Mouse (Mus musculus) testis, adult 2 months (tissue): Measurements from ENCODE around the gene Slamf6. TPM values are rescaled to one million over a fixed set of nuclear protein-coding genes. Genes with fewer than 3 reads are reported as not detected.
"Not testable (repeated sequence)": the region's sequence is repeated elsewhere in the genome, so short reads cannot be mapped to it uniquely, and the experiment has no call there.

Source experiments
- H3K27ac ChIP-seq: fragments of 200-500 bp; 2 replicates; pipeline ENCODE4 v1.5.1; 2012; ENCODE audit warnings: low read depth, low read length; ENCODE audit not compliant: control insufficient read depth, insufficient read depth
- H3K27me3 ChIP-seq: fragments of 200-500 bp; 2 replicates; pipeline ENCODE4 v1.6.1; 2012; ENCODE audit warnings: mild to moderate bottlenecking, low read length, moderate library complexity; ENCODE audit not compliant: control insufficient read depth, insufficient read depth
- H3K36me3 ChIP-seq: fragments of 200-500 bp; 2 replicates; pipeline ENCODE4 v1.6.1; 2012; ENCODE audit warnings: mild to moderate bottlenecking, low read length; ENCODE audit not compliant: control insufficient read depth, insufficient read depth
- H3K4me1 ChIP-seq: fragments of 200-500 bp; 2 replicates; pipeline ENCODE4 v1.6.1; 2012; ENCODE audit warnings: low read length; ENCODE audit not compliant: control insufficient read depth, insufficient read depth
- H3K4me3 ChIP-seq: fragments of 200-500 bp; 2 replicates; pipeline ENCODE4 v1.5.1; 2012; ENCODE audit warnings: low read depth, mild to moderate bottlenecking, low read length, moderate library complexity, mixed read lengths; ENCODE audit not compliant: control insufficient read depth
- CTCF ChIP-seq: fragments of 200-500 bp; IDR thresholded peaks from 2 replicates; pipeline ENCODE4 v1.5.1; 2012; ENCODE audit warnings: low read depth, mild to moderate bottlenecking, inconsistent platforms, low read length, moderate library complexity; ENCODE audit not compliant: control insufficient read depth, insufficient read depth, insufficient replicate concordance
- POLR2A ChIP-seq: fragments of 200-500 bp; IDR thresholded peaks from 2 replicates; pipeline ENCODE4 v1.6.1; 2012; ENCODE audit warnings: low read depth, mild to moderate bottlenecking, inconsistent platforms, low read length, moderate library complexity; ENCODE audit not compliant: control insufficient read depth
- polyA plus RNA-seq: library from polyadenylated mRNA; depleted of rRNA; stranded (reverse); fragments of >200 nt; gene quantifications from 2 replicates; pipeline ENCODE4 v1.2.3, GENCODE M21; 2012; rRNA removed

The Slamf6 gene
- 0.02 TPM in 1 of 2 replicates, not detected in the other for polyA plus RNA-seq

DNA sequence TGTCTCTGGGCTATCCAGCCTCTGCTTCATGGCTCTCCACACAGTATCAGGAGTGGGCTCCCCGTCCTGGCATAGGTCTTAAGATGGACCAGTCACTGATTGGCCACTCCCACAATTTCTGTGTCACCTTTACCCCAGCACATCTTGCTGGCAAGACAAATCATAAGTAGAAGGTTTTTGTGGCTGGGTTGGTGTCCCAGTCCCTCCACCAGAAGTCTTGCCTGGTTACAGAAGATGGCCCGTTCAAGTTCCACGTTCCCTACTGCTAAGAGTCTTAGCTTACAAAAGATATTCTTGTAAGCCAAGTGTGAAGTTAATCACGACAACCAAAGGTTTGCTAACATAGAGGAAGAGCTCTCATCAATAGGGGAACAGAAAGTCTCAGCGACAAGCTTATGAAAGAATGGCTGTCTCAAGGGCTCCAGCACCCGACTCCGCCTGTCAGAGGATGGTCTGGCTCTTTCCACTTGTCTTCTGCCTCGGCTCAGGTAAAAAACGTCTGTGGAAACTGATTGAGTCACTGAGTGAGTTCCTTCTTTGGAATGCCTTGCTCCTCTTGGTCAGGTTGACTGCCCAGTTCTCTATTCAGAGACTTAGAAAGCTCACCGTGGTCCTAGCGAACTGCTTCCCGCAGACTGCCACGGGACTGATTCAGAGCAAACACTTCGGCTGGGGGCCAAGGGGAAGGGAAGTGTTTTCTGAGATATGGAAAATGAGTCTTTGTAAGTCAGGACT lies at the start of gene Slamf6:
Gene Slamf6 (plus strand): TSS at position 211 of the 735 bp plus-strand sequence.
- no peak within 1 kb of the TSS for H3K4me3 ChIP-seq
- no peaks in the 10 kb centered on the region for H3K36me3 ChIP-seq
- peaks cover 2% of the 10 kb centered on the region; the same call in 1 of the 2 replicates for H3K27me3 ChIP-seq
- TF ChIP-seq POLR2A, result no peak
- TF ChIP-seq CTCF, result no peak
- H3K27ac ChIP-seq, result no peak within 1 kb of the TSS
- no peaks in the 10 kb centered on the region for H3K4me1 ChIP-seq

DNA sequence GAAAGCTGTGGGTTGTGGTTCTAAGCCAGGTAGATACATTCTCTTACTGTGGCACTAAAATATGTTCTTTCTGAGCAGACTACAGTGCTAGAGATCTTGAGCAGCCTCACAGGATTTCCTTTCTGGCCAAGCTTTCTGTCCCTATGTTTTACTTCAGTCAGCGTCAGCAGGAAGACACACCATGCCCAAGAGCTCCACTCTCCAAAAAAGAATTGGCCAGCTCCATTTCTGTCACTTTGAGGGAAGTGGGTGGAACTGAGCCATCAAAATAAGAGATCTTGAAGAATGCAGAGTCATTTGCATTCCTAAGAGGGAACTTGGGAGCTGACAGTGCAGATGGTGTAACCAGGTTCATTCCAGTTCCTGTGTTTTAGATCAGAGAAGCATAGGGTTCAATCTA lies 30.3 kb upstream of the Slamf6 start:
- TF ChIP-seq POLR2A, result no peak
- TF ChIP-seq CTCF, result no peak
- Histone ChIP-seq H3K4me3 (no peak overlapping the region), H3K27ac (no peak overlapping the region), H3K27me3 (no peaks in the 10 kb centered on the region), H3K4me1 (no peaks in the 10 kb centered on the region), H3K36me3 (no peaks in the 10 kb centered on the region)

- H3K36me3 ChIP-seq, H3K27ac ChIP-seq: not testable (repeated sequence)
Measured at GRCm38 (mm10) chr1:171895364-171895763, 22.0 kb upstream of the Slamf6 start, which contains the start of gene Gm10521. Gm10521 (plus strand) TSS chr1:171895664.

GRCm38 (mm10) chr1:171904011-171904410 lies 13.3 kb upstream of the Slamf6 start:
- Histone ChIP-seq H3K4me1 (no peaks in the 10 kb centered on the region), H3K27me3 (no peaks in the 10 kb centered on the region), H3K27ac (no peak overlapping the region), H3K4me3 (no peak overlapping the region), H3K36me3 (no peaks in the 10 kb centered on the region)
- TF ChIP-seq POLR2A, result no peak
- no peak for TF ChIP-seq CTCF

More at GRCm38 (mm10) chr1:171895364-171895763, 22.0 kb upstream of the Slamf6 start, which contains the start of gene Gm10521:
- not testable (repeated sequence) for H3K4me3 ChIP-seq, H3K27me3 ChIP-seq, H3K4me1 ChIP-seq

DNA sequence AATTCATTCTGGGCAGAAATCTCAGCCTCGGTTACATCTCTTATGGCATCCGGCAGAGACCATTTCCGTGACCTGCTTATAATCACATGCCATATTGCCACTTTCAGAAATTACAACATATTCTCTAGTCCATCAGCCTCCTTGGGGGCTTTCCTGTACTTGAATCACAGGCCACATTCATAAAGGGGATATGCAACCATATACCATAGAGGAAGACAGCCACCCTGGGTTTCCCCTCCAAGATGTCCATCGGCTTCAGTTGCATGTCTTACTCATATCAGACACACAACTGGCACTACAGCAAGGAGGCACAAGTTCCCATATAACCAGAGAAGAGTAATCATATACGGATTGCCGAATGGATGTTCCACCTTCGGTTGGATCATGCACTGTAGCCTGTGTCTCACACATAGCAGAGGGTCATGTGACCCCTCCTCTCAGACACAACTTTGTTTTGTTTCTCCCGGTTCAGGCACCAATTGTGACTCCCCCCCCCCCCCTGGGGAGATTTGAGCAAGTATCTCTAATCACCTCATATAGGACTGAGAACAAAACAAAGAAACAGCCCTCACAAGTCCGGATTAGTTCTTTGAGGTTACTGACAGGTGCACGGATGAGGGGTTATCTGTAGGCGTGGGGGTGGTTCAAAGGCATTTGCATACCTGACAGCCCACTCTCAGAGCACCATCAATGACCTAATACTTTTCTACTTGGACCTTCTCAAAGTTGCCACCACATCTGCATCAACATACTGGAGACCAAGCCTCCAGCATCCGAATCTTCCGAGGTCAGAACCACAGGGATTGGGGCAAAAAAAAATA lies 1.5 kb upstream of the Slamf6 start:
- Histone ChIP-seq H3K27me3 (peaks cover 2% of the 10 kb centered on the region; the same call in 1 of the 2 replicates), H3K27ac (no peak overlapping the region), H3K4me3 (no peak overlapping the region), H3K36me3 (no peaks in the 10 kb centered on the region), H3K4me1 (no peaks in the 10 kb centered on the region)
- TF ChIP-seq POLR2A, result no peak
- TF ChIP-seq CTCF, result no peak

DNA sequence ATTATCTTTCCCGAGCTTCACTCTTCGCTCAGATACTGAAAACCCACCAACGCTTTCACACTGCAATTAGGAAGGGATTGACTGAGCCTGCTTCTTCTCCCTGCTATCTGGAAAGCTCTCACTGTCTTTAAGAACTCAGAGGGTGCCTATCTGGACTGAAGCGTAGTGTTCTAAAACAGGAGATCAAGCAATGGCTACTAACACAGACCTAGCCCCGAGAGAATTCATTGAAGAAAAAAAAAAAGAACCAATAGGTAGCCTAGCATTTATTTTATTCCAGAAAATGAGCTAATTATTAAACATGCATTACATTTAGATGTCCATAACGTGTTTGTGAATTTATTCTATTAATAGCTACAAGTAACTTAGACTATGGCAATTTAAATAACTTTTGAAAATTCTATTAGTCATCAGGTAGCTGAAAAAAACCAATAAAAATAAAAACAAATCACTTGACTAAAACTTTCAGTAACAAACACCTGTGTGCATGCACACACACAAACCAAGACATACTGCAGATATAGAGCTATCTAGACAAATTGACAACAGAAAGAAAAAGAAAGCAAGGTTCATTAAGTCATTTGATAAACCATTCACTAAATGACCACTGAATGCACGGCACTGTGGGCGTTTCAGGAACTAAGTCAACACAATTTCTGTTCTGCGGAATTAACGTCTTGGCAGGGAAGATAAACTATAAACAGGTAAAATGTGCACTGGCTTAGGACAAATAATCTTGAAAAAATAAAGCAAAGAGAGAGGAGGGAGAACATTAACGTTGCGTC lies 1.0 kb downstream of the Slamf6 start:
- Histone ChIP-seq H3K27ac (no peak overlapping the region), H3K4me3 (no peak overlapping the region), H3K27me3 (peaks cover 2% of the 10 kb centered on the region; the same call in 1 of the 2 replicates), H3K4me1 (no peaks in the 10 kb centered on the region), H3K36me3 (no peaks in the 10 kb centered on the region)
- TF ChIP-seq POLR2A, result no peak
- no peak for TF ChIP-seq CTCF

DNA sequence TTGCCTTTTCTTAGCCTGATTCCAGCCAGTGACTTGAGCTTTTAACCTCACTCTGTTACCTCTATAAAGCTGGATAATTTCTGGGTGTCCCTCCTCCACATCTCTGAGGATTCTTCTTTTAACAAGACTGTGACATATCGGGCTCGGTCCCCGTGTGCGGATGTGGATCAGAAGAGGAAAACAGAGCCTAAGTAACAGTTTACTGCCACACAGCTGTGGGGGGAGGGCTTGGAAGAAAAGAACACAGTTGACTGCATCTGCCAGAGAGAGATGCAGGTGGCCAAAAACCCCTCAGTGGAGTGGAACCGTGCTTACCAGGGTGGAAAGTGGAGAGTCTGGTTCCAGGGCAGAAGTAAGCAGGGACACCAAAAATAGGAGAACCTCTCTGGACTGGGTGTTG lies 1.9 kb downstream of the Slamf6 start:
- Histone ChIP-seq H3K27ac (no peak overlapping the region), H3K27me3 (peaks cover 2% of the 10 kb centered on the region; the same call in 1 of the 2 replicates), H3K4me1 (no peaks in the 10 kb centered on the region), H3K4me3 (no peak overlapping the region), H3K36me3 (no peaks in the 10 kb centered on the region)
- TF ChIP-seq CTCF, result no peak
- TF ChIP-seq POLR2A, result no peak
